19 mouse cellular contexts compared by ENCODE assay signal in genomic region chr7:121941640-121942039, GRCm38 (mm10). TPM values are rescaled to one million over a fixed set of nuclear protein-coding genes. Genes with fewer than 3 reads are reported as not detected.
DNase-seq lines count a peak whose midpoint lies in the region; ATAC-seq and TF ChIP-seq lines count a peak whose summit lies in the region.
"Had no signal": no experiment of that assay in that cellular context is flagged by ENCODE, and none has a peak within 500 bp of the region (broad histone marks: within the 10 kb centered on the region; RNA-seq: fewer than 3 reads in every experiment).

No protein-coding gene starts in this region.

- H3K4me2 ChIP-seq in lung, embryonic 16.5 days (ENCODE audit: low read depth, low read length): peak overlapping the region; percentile 29; the same call in 1 of the 2 replicates
- H3K4me2 ChIP-seq in kidney, embryonic 15.5 days: no peak overlapping the region
- H3K4me2 ChIP-seq: forebrain, embryonic 13.5 days; heart, embryonic 13.5 days had no signal

- H3K27me3 ChIP-seq in kidney, adult 2 months (replicated peaks; ENCODE audit: control insufficient read depth, insufficient read depth, low read length): no peaks in the 10 kb centered on the region
- H3K27me3 ChIP-seq in lung, embryonic 16.5 days (ENCODE audit: control insufficient read depth, insufficient read depth, low read depth, low read length): no peaks in the 10 kb centered on the region
- H3K27me3 ChIP-seq in kidney, embryonic 15.5 days: no peaks in the 10 kb centered on the region
- H3K27me3 ChIP-seq: CH12.LX; forebrain, embryonic 13.5 days; heart, embryonic 13.5 days had no signal

- no peak overlapping the region for H3K4me3 ChIP-seq in kidney, adult 2 months (ENCODE audit: insufficient read depth, low read depth, low read length)
- no peak overlapping the region for H3K4me3 ChIP-seq in lung, embryonic 16.5 days (ENCODE audit: low read length)
- H3K4me3 ChIP-seq in lung, adult 2 months (replicated peaks; ENCODE audit: extremely low read depth, low read depth, low read length): no peak overlapping the region
- no peak overlapping the region for H3K4me3 ChIP-seq in kidney, embryonic 15.5 days (replicated peaks)
- H3K4me3 ChIP-seq: embryonic facial prominence, embryonic 10.5 days; forebrain, embryonic 13.5 days; gastrocnemius, adult 2 months; heart, embryonic 13.5 days had no signal

- no peak overlapping the region for H3K9ac ChIP-seq in lung, embryonic 16.5 days (ENCODE audit: low read length)
- H3K9ac ChIP-seq in kidney, embryonic 15.5 days: no peak overlapping the region
- H3K9ac ChIP-seq: forebrain, embryonic 13.5 days; forebrain, postnatal 0 days; heart, embryonic 13.5 days had no signal

- peak; percentile 66 for DNase-seq in kidney, adult 2 months
- DNase-seq in kidney, postnatal 10 days: no peak
- no peak for DNase-seq in lung, adult 2 months
- DNase-seq in kidney, postnatal 14 days: peak; percentile 23
- no peak for DNase-seq in gastrocnemius, adult 8-10 months (ENCODE audit: low spot score in 2 of 2)
- DNase-seq: adrenal gland, adult 2 months; adrenal gland, postnatal 25 days; cerebellum, postnatal 10 days; forebrain, postnatal 0 days; gastrocnemius, adult 2 months; gastrocnemius, postnatal 36 days; heart, adult 11 months; heart, postnatal 36 days had no signal

- ATAC-seq in lung, embryonic 16.5 days (ENCODE audit: low read depth): peak; percentile 26; the same call in 1 of the 2 replicates
- no peak for ATAC-seq in kidney, embryonic 15.5 days (replicated peaks; ENCODE audit: low FRiP score)
- ATAC-seq: forebrain, embryonic 13.5 days; forebrain, postnatal 0 days had no signal

- H3K9me3 ChIP-seq in lung, embryonic 16.5 days (ENCODE audit: control insufficient read depth, low read length): no peaks in the 10 kb centered on the region
- H3K9me3 ChIP-seq in kidney, embryonic 15.5 days (replicated peaks): no peaks in the 10 kb centered on the region
- H3K9me3 ChIP-seq: embryonic facial prominence, embryonic 10.5 days; forebrain, embryonic 13.5 days; heart, embryonic 13.5 days had no signal

- no peak for TF ChIP-seq CTCF in kidney, adult 2 months (conservative IDR thresholded peaks at IDR 0.05; ENCODE audit: insufficient read depth, insufficient read length, low read depth, low read length)
- no peak for TF ChIP-seq CTCF in lung, adult 2 months (IDR thresholded peaks at IDR 0.05; ENCODE audit: insufficient read depth, low read length)

- no peaks in the 10 kb centered on the region for H3K36me3 ChIP-seq in kidney, adult 2 months (ENCODE audit: control insufficient read depth, insufficient read depth, low read length)
- H3K36me3 ChIP-seq in lung, embryonic 16.5 days (ENCODE audit: control insufficient read depth, insufficient read depth, low read length): peaks cover 4% of the 10 kb centered on the region; the same call in 1 of the 2 replicates
- H3K36me3 ChIP-seq in kidney, embryonic 15.5 days: peaks cover 23% of the 10 kb centered on the region

- H3K4me1 ChIP-seq in kidney, adult 2 months (ENCODE audit: control insufficient read depth, insufficient read depth, low read length): peaks cover 11% of the 10 kb centered on the region
- H3K4me1 ChIP-seq in lung, embryonic 16.5 days (replicated peaks; ENCODE audit: control insufficient read depth, insufficient read depth, low read length): peaks cover 19% of the 10 kb centered on the region
- H3K4me1 ChIP-seq in lung, adult 2 months (ENCODE audit: control insufficient read depth, insufficient read depth, low read length): peaks cover 3% of the 10 kb centered on the region
- peaks cover 15% of the 10 kb centered on the region for H3K4me1 ChIP-seq in kidney, embryonic 15.5 days

- WGBS in kidney, adult 2 months: 33% methylated on average over 3 of the region's 3 CpGs
- WGBS in lung, embryonic 16.5 days: 54% methylated on average over 3 of the region's 3 CpGs
- 77% methylated on average over 3 of the region's 3 CpGs for WGBS in lung, adult 2 months
- WGBS in kidney, embryonic 15.5 days: 76% methylated on average over 3 of the region's 3 CpGs

- no peak for TF ChIP-seq POLR2A in kidney, adult 2 months (IDR thresholded peaks at IDR 0.05; ENCODE audit: low read depth, low read length)
- TF ChIP-seq POLR2A in lung, adult 2 months (IDR thresholded peaks at IDR 0.05; ENCODE audit: borderline replicate concordance, extremely low read depth, low read depth, low read length): no peak

- H3K27ac ChIP-seq in kidney, adult 2 months (ENCODE audit: insufficient read depth, low read depth, low read length): peak overlapping the region; percentile 8; the same call in 1 of the 2 replicates
- peak overlapping the region; percentile 90 for H3K27ac ChIP-seq in lung, embryonic 16.5 days (ENCODE audit: low read length)
- peak overlapping the region; percentile 61; the same call in 1 of the 2 replicates for H3K27ac ChIP-seq in kidney, embryonic 15.5 days
- H3K27ac ChIP-seq: embryonic facial prominence, embryonic 10.5 days; forebrain, embryonic 13.5 days; gastrocnemius, adult 2 months; heart, embryonic 13.5 days had no signal

RNA-seq across cellular contexts. Expression of gene Cog7, which starts 39.9 kb away (rescaled TPM):
- polyA plus RNA-seq in kidney, adult 2 months (2012; rRNA removed): 39.9 and 41.7 TPM in 2 replicates
- 26.1 and 30.7 TPM in 2 replicates for polyA plus RNA-seq in lung, embryonic 16.5 days (2015; fragmentation: Nextera tagmentation; extraction: Ambion mirVana)
- 25.6 and 29.7 TPM in 2 replicates for polyA plus RNA-seq in lung, adult 2 months (2012; rRNA removed)
- polyA plus RNA-seq in kidney, embryonic 15.5 days (2015; fragmentation: Nextera tagmentation; extraction: Ambion mirVana): 29.1 and 29.5 TPM in 2 replicates
- total RNA-seq in gastrocnemius, adult 8-10 months (2022): 10 to 100 TPM; 11.1 to 11.9 (median 11.6) TPM

Comparison
In these comparisons a context has a peak if more than half of its experiments do, and no peak if none do; other contexts are left out.
1. DNase-seq: peak in kidney, adult 2 months (single experiment) and kidney, postnatal 14 days (single experiment); none in kidney, postnatal 10 days (single experiment), lung, adult 2 months (single experiment) and gastrocnemius, adult 8-10 months (0 of 2).
2. H3K27ac ChIP-seq: peak in every context shown above with its lines; median percentile 90 in lung, embryonic 16.5 days; 61 in kidney, embryonic 15.5 days; 8 in kidney, adult 2 months.